Mouse (Mus musculus): ENCODE data around the gene Agpat2. TPM values are rescaled to one million over a fixed set of nuclear protein-coding genes. Genes with fewer than 3 reads are reported as not detected.

Gene Agpat2
- total and polyA plus RNA-seq, 3 experiments, result 4.6 to 6.0 (median 4.7) TPM

- H3K4me1 ChIP-seq (ENCODE audit: insufficient read depth, low read depth, low read length), result peaks cover 4% of the 10 kb centered on the region; the same call in 1 of the 2 replicates
- no peak for DNase-seq (ENCODE audit: low spot score)
Observed at GRCm38 (mm10) chr2:26595725-26596435, 8.3 kb downstream of the Agpat2 start.

GRCm38 (mm10) chr2:26594934-26595724 lies 9.1 kb downstream of the Agpat2 start:
- no peak for TF ChIP-seq TAL1 (conservative IDR thresholded peaks at IDR 0.05; ENCODE audit: low read depth, low read length)
- TF ChIP-seq POLR2AphosphoS5 (IDR thresholded peaks at IDR 0.05; ENCODE audit: insufficient replicate concordance, low read depth, low read length), result peak; percentile 64; the same call in 1 of the 2 replicates
- no peak for TF ChIP-seq CTCF (IDR thresholded peaks at IDR 0.05; ENCODE audit: low read depth, low read length)
- ATAC-seq (ENCODE audit: extremely low read depth, insufficient number of reproducible peaks, low FRiP score, poor library complexity, severe bottlenecking), result no peak
- H3K9me3 ChIP-seq (replicated peaks), result no peaks in the 10 kb centered on the region
- peaks cover 63% of the 10 kb centered on the region for H3K36me3 ChIP-seq (replicated peaks)
- H3K4me1 ChIP-seq (ENCODE audit: insufficient read depth, low read depth, low read length), result peaks cover 10% of the 10 kb centered on the region; the same call in 1 of the 2 replicates
- peaks cover 26% of the 10 kb centered on the region for H3K27me3 ChIP-seq (ENCODE audit: insufficient read depth, low read length)
- H3K4me3 ChIP-seq (ENCODE audit: low read depth, low read length), result no peak overlapping the region
- DNase-seq (ENCODE audit: low spot score), result no peak

More at GRCm38 (mm10) chr2:26595725-26596435, 8.3 kb downstream of the Agpat2 start:
- TF ChIP-seq TAL1 (conservative IDR thresholded peaks at IDR 0.05; ENCODE audit: low read depth, low read length) (no peak), GATA2 (IDR thresholded peaks at IDR 0.05; ENCODE audit: borderline replicate concordance, low read depth, low read length) (no peak), CTCF (IDR thresholded peaks at IDR 0.05; ENCODE audit: low read depth, low read length) (no peak), POLR2AphosphoS5 (IDR thresholded peaks at IDR 0.05; ENCODE audit: insufficient replicate concordance, low read depth, low read length) (no peak; the same call in 1 of the 2 replicates), GATA1 (IDR thresholded peaks at IDR 0.05; ENCODE audit: borderline replicate concordance, low read length) (no peak)
- no peak for ATAC-seq (ENCODE audit: extremely low read depth, insufficient number of reproducible peaks, low FRiP score, poor library complexity, severe bottlenecking)
- Histone ChIP-seq H3K9me3 (replicated peaks) (no peaks in the 10 kb centered on the region), H3K4me3 (ENCODE audit: low read depth, low read length) (no peak overlapping the region), H3K27me3 (ENCODE audit: insufficient read depth, low read length) (peaks cover 34% of the 10 kb centered on the region), H3K36me3 (replicated peaks) (peaks cover 55% of the 10 kb centered on the region)

DNA sequence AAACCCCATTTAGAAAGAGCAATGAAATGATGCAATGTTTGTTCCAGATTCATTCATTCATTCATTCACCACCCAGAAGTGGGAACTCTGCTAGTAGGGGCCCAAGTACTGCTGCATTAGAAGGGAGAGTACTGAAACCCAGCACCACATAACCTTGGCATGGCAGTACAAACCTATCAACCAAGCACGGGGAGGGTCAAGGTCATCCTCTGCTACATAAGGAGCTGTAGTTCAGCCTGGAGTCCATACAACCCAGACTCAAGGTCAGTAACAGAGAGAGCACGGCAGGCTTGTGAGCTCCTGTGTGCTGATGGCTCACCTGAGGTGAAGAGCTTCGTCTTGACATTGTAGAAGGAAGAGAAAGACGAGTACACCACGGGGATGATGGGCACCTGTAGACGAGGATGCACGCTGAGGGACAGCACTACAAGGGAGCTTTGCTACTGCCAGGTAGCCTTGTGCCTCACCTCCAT lies 9.7 kb downstream of the Agpat2 start:
- Histone ChIP-seq H3K9me3 (replicated peaks) (no peaks in the 10 kb centered on the region), H3K36me3 (replicated peaks) (peaks cover 69% of the 10 kb centered on the region), H3K4me1 (ENCODE audit: insufficient read depth, low read depth, low read length) (peaks cover 15% of the 10 kb centered on the region; the same call in 1 of the 2 replicates), H3K27me3 (ENCODE audit: insufficient read depth, low read length) (peaks cover 21% of the 10 kb centered on the region), H3K4me3 (ENCODE audit: low read depth, low read length) (no peak overlapping the region)
- ATAC-seq (ENCODE audit: extremely low read depth, insufficient number of reproducible peaks, low FRiP score, poor library complexity, severe bottlenecking) (no peak), DNase-seq (ENCODE audit: low spot score) (no peak)
- no peak for TF ChIP-seq CTCF (IDR thresholded peaks at IDR 0.05; ENCODE audit: low read depth, low read length)
- TF ChIP-seq GATA2 (IDR thresholded peaks at IDR 0.05; ENCODE audit: borderline replicate concordance, low read depth, low read length), result no peak
- no peak for TF ChIP-seq TAL1 (conservative IDR thresholded peaks at IDR 0.05; ENCODE audit: low read depth, low read length)
- TF ChIP-seq POLR2AphosphoS5 (IDR thresholded peaks at IDR 0.05; ENCODE audit: insufficient replicate concordance, low read depth, low read length), result peak; percentile 77; the same call in 1 of the 2 replicates
- no peak for TF ChIP-seq GATA1 (IDR thresholded peaks at IDR 0.05; ENCODE audit: borderline replicate concordance, low read length)

DNA sequence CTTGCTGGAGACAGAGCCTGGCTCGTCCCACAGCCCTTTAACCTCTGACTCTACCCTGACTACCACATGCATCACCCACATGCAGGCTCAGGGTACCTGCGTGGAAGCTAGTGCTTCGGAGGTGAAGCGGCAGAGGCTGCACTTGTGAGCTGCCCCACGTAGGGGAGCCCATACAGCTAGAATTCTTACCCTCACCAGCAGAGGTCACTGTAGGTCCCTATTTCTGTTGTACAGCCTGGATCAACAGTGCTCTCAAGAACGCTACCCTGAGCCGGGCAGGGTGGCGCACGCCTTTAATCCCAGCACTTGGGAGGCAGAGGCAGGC lies 10.2 kb downstream of the Agpat2 start:
- Histone ChIP-seq H3K27me3 (ENCODE audit: insufficient read depth, low read length) (peaks cover 17% of the 10 kb centered on the region), H3K36me3 (replicated peaks) (peaks cover 74% of the 10 kb centered on the region), H3K9me3 (replicated peaks) (no peaks in the 10 kb centered on the region), H3K4me1 (ENCODE audit: insufficient read depth, low read depth, low read length) (peaks cover 18% of the 10 kb centered on the region; the same call in 1 of the 2 replicates), H3K4me3 (ENCODE audit: low read depth, low read length) (no peak overlapping the region)
- no peak for TF ChIP-seq GATA1 (IDR thresholded peaks at IDR 0.05; ENCODE audit: borderline replicate concordance, low read length)
- peak; percentile 52; the same call in 1 of the 2 replicates for TF ChIP-seq CTCF (IDR thresholded peaks at IDR 0.05; ENCODE audit: low read depth, low read length)
- TF ChIP-seq GATA2 (IDR thresholded peaks at IDR 0.05; ENCODE audit: borderline replicate concordance, low read depth, low read length), result no peak
- peak; percentile 34; the same call in 1 of the 2 replicates for ATAC-seq (ENCODE audit: extremely low read depth, insufficient number of reproducible peaks, low FRiP score, poor library complexity, severe bottlenecking)
- DNase-seq (ENCODE audit: low spot score), result peak; percentile 61

- Histone ChIP-seq H3K4me1 (ENCODE audit: insufficient read depth, low read depth, low read length) (peaks cover 22% of the 10 kb centered on the region), H3K27me3 (ENCODE audit: insufficient read depth, low read length) (peaks cover 17% of the 10 kb centered on the region), H3K9me3 (replicated peaks) (no peaks in the 10 kb centered on the region), H3K36me3 (replicated peaks) (peaks cover 80% of the 10 kb centered on the region), H3K4me3 (ENCODE audit: low read depth, low read length) (no peak overlapping the region)
- ATAC-seq (ENCODE audit: extremely low read depth, insufficient number of reproducible peaks, low FRiP score, poor library complexity, severe bottlenecking) (no peak), DNase-seq (ENCODE audit: low spot score) (no peak)
- TF ChIP-seq GATA1 (IDR thresholded peaks at IDR 0.05; ENCODE audit: borderline replicate concordance, low read length) (no peak), POLR2AphosphoS5 (IDR thresholded peaks at IDR 0.05; ENCODE audit: insufficient replicate concordance, low read depth, low read length) (no peak; the same call in 1 of the 2 replicates), TAL1 (conservative IDR thresholded peaks at IDR 0.05; ENCODE audit: low read depth, low read length) (no peak), CTCF (IDR thresholded peaks at IDR 0.05; ENCODE audit: low read depth, low read length) (no peak), GATA2 (IDR thresholded peaks at IDR 0.05; ENCODE audit: borderline replicate concordance, low read depth, low read length) (no peak)
Observed at GRCm38 (mm10) chr2:26593211-26594021, 10.8 kb downstream of the Agpat2 start.
